Mouse (Mus musculus) erythroid progenitor cell, adult 5-6 weeks (primary cell): Measurements from ENCODE around the gene Knl1. TPM values are rescaled to one million over a fixed set of nuclear protein-coding genes. Genes with fewer than 3 reads are reported as not detected.

Source experiments
- ATAC-seq: replicated peaks from 2 replicates; pipeline ENCODE4 v1.8.0; 2016; ENCODE audit warnings: moderate number of reproducible peaks, mild to moderate bottlenecking, moderate TSS enrichment, inconsistent platforms; ENCODE audit not compliant: poor library complexity, low FRiP score, severe bottlenecking
- total RNA-seq, 2 experiments: library from RNA; stranded (forward) in 1 of 2; stranded (reverse) in 1 of 2; fragments of 150-400 nt in 1 of 2; fragments of 186-747, 209-891 nt in 1 of 2; gene quantifications; 2 replicates each; pipeline versions ENCODE4 v1.2.3 to v1.2.4; 2015 to 2017; ENCODE audit warnings: low replicate concordance in 2 of 2

Gene Knl1
- total RNA-seq, 2 experiments from 2014 or later = 376 to 418 TPM

GRCm38 (mm10) chr2:119152255-119152654, 105.3 kb downstream of the Knl1 start:
- no peak for ATAC-seq

GRCm38 (mm10) chr2:119154683-119155082, 107.8 kb downstream of the Knl1 start:
- ATAC-seq = no peak

Other genes starting within 250 kb of the Knl1 start
- gene Knstrn, start 233.1 kb upstream of the Knl1 start, total RNA-seq (2015; ENCODE audit: low replicate concordance) = 48.2 and 74.6 TPM in 2 replicates
- 156 and 210 TPM in 2 replicates for gene Knstrn, start 233.1 kb upstream of the Knl1 start, total RNA-seq (2017; ENCODE audit: low replicate concordance)
- 5.4 and 6.3 TPM in 2 replicates for gene Ivd, start 185.2 kb upstream of the Knl1 start, total RNA-seq (2015; ENCODE audit: low replicate concordance)
- gene Ivd, start 185.2 kb upstream of the Knl1 start, total RNA-seq (2017; ENCODE audit: low replicate concordance) = 1.9 and 7.3 TPM in 2 replicates
- 7.6 and 8.8 TPM in 2 replicates for gene Bahd1, start 146.7 kb upstream of the Knl1 start, total RNA-seq (2015; ENCODE audit: low replicate concordance)
- gene Bahd1, start 146.7 kb upstream of the Knl1 start, total RNA-seq (2017; ENCODE audit: low replicate concordance) = 14.5 and 15.1 TPM in 2 replicates
- not detected in 2 replicates for gene Chst14, start 120.6 kb upstream of the Knl1 start, total RNA-seq (2015; ENCODE audit: low replicate concordance)
- 0.77 TPM in 1 of 2 replicates, not detected in the other for gene Chst14, start 120.6 kb upstream of the Knl1 start, total RNA-seq (2017; ENCODE audit: low replicate concordance)
- gene Ccdc32, start 17.7 kb upstream of the Knl1 start, total RNA-seq (2015; ENCODE audit: low replicate concordance) = 4.6 and 7.2 TPM in 2 replicates
- gene Ccdc32, start 17.7 kb upstream of the Knl1 start, total RNA-seq (2017; ENCODE audit: low replicate concordance) = 10.1 and 12.9 TPM in 2 replicates
- 2.1 and 2.5 TPM in 2 replicates for gene Rpusd2, start 12.3 kb upstream of the Knl1 start, total RNA-seq (2015; ENCODE audit: low replicate concordance)
- gene Rpusd2, start 12.3 kb upstream of the Knl1 start, total RNA-seq (2017; ENCODE audit: low replicate concordance) = 0.61 and 0.90 TPM in 2 replicates
- gene Rad51, start 65.7 kb downstream of the Knl1 start, total RNA-seq (2015; ENCODE audit: low replicate concordance) = 51.2 and 66.7 TPM in 2 replicates
- 23.8 and 50.4 TPM in 2 replicates for gene Rad51, start 65.7 kb downstream of the Knl1 start, total RNA-seq (2017; ENCODE audit: low replicate concordance)
- gene Rmdn3, start 109.9 kb downstream of the Knl1 start, total RNA-seq (2015; ENCODE audit: low replicate concordance) = 38.9 and 41.1 TPM in 2 replicates
- gene Rmdn3, start 109.9 kb downstream of the Knl1 start, total RNA-seq (2017; ENCODE audit: low replicate concordance) = 75.8 and 76.1 TPM in 2 replicates
- not detected in 2 replicates for gene Gchfr, start 120.7 kb downstream of the Knl1 start, total RNA-seq (2015; ENCODE audit: low replicate concordance)
- not detected in 2 replicates for gene Gchfr, start 120.7 kb downstream of the Knl1 start, total RNA-seq (2017; ENCODE audit: low replicate concordance)
- gene Gm14137, start 127.4 kb downstream of the Knl1 start, total RNA-seq (2015; ENCODE audit: low replicate concordance) = not detected in 2 replicates
- gene Gm14137, start 127.4 kb downstream of the Knl1 start, total RNA-seq (2017; ENCODE audit: low replicate concordance) = 0.53 TPM in 1 of 2 replicates, not detected in the other
- gene Zfyve19, start 161.5 kb downstream of the Knl1 start, total RNA-seq (2015; ENCODE audit: low replicate concordance) = 5.4 and 17.6 TPM in 2 replicates
- 5.1 and 12.1 TPM in 2 replicates for gene Zfyve19, start 161.5 kb downstream of the Knl1 start, total RNA-seq (2017; ENCODE audit: low replicate concordance)
- gene Dnajc17, start 161.7 kb downstream of the Knl1 start, total RNA-seq (2015; ENCODE audit: low replicate concordance) = 8.4 and 13.3 TPM in 2 replicates
- 24.7 and 54.9 TPM in 2 replicates for gene Dnajc17, start 161.7 kb downstream of the Knl1 start, total RNA-seq (2017; ENCODE audit: low replicate concordance)
- not detected in 2 replicates for gene Ppp1r14d, start 182.8 kb downstream of the Knl1 start, total RNA-seq (2015; ENCODE audit: low replicate concordance)
- gene Ppp1r14d, start 182.8 kb downstream of the Knl1 start, total RNA-seq (2017; ENCODE audit: low replicate concordance) = not detected in 2 replicates
- gene Spint1, start 190.2 kb downstream of the Knl1 start, total RNA-seq (2015; ENCODE audit: low replicate concordance) = not detected in 2 replicates
- not detected in 2 replicates for gene Spint1, start 190.2 kb downstream of the Knl1 start, total RNA-seq (2017; ENCODE audit: low replicate concordance)
- gene Rhov, start 224.2 kb downstream of the Knl1 start, total RNA-seq (2015; ENCODE audit: low replicate concordance) = not detected in 2 replicates
- gene Rhov, start 224.2 kb downstream of the Knl1 start, total RNA-seq (2017; ENCODE audit: low replicate concordance) = not detected in 2 replicates
- gene Vps18, start 241.6 kb downstream of the Knl1 start, total RNA-seq (2015; ENCODE audit: low replicate concordance) = 1.1 and 2.1 TPM in 2 replicates
- gene Vps18, start 241.6 kb downstream of the Knl1 start, total RNA-seq (2017; ENCODE audit: low replicate concordance) = 3.7 and 4.1 TPM in 2 replicates